Mouse (Mus musculus): Measurements from ENCODE around the gene Mtus2.

Gene Mtus2

GRCm38 (mm10) chr5:148061869-148062268, 104.7 kb downstream of the Mtus2 start:
- ChIA-PET POLR2A (interaction anchor here in 1 of 4 experiments (0.6 kb wide), 1 partner anchor 131 kb away, joined by 4 read pairs; no protein-coding TSS in a partner anchor), CTCF (interaction anchor here in 3 of 4 experiments (0.5 to 2.3 kb wide), 17 partner anchors 10 to 1019 kb away, joined by 3 to 8 read pairs (median 3); no protein-coding TSS in a partner anchor)

- ChIA-PET POLR2A (interaction anchor here in 1 of 4 experiments (0.5 kb wide), 1 partner anchor 176 kb away, joined by 4 read pairs; no protein-coding TSS in a partner anchor), CTCF (interaction anchor here (0.5 to 1.5 kb wide), 5 partner anchors 9 to 181 kb away, joined by 3 to 4 read pairs (median 3); no protein-coding TSS in a partner anchor)
These were observed 106.6 kb downstream of the Mtus2 start for GRCm38 (mm10) chr5:148063745-148064144.

- ChIA-PET POLR2A (no interaction called here), CTCF (interaction anchor here in 2 of 4 experiments (0.9 to 1.0 kb wide), 2 partner anchors 139 to 207 kb away, joined by 3 to 4 read pairs; no protein-coding TSS in a partner anchor)
These were observed 108.1 kb downstream of the Mtus2 start for GRCm38 (mm10) chr5:148065251-148065650.

- ChIA-PET CTCF (interaction anchor here (0.6 to 1.5 kb wide), 19 partner anchors 10 to 889 kb away, joined by 3 to 10 read pairs (median 4); no protein-coding TSS in a partner anchor), POLR2A (interaction anchor here in 2 of 4 experiments (0.6 to 0.9 kb wide), 2 partner anchors 10 to 78 kb away, joined by 3 read pairs; no protein-coding TSS in a partner anchor)
These were observed 112.8 kb downstream of the Mtus2 start for GRCm38 (mm10) chr5:148069909-148070308.

- CTCF ChIA-PET, result interaction anchor here (0.5 to 1.4 kb wide), 13 partner anchors 9 to 1617 kb away, joined by 3 to 11 read pairs (median 3); no protein-coding TSS in a partner anchor
These were observed 114.7 kb downstream of the Mtus2 start for GRCm38 (mm10) chr5:148071800-148072199.

GRCm38 (mm10) chr5:148073461-148073860, 116.3 kb downstream of the Mtus2 start:
- CTCF ChIA-PET, result interaction anchor here in 3 of 4 experiments (0.6 to 1.3 kb wide), 25 partner anchors 10 to 314 kb away, joined by 3 to 10 read pairs (median 3); partner anchors contain the start of gene Mtus2 (in 2 of the 3)
- POLR2A ChIA-PET, result no interaction called here

More at GRCm38 (mm10) chr5:148071800-148072199, 114.7 kb downstream of the Mtus2 start:
- POLR2A ChIA-PET, result interaction anchor here in 2 of 4 experiments (0.7 to 1.2 kb wide), 2 partner anchors 43 to 114 kb away, joined by 3 to 4 read pairs; no protein-coding TSS in a partner anchor

GRCm38 (mm10) chr5:148079732-148080131, 122.6 kb downstream of the Mtus2 start:
- CTCF ChIA-PET, result interaction anchor here (0.5 to 3.2 kb wide), 33 partner anchors 8 to 1612 kb away, joined by 3 to 25 read pairs (median 4); partner anchors contain the start of gene Flt1 (in 1 of the 4)
- POLR2A ChIA-PET, result interaction anchor here in 2 of 4 experiments (0.8 to 1.5 kb wide), 4 partner anchors 10 to 189 kb away, joined by 3 to 5 read pairs (median 4); no protein-coding TSS in a partner anchor

- POLR2A ChIA-PET, result no interaction called here
These were observed 126.4 kb downstream of the Mtus2 start for GRCm38 (mm10) chr5:148083541-148083940.

GRCm38 (mm10) chr5:148084766-148085165, 127.6 kb downstream of the Mtus2 start:
- CTCF ChIA-PET, result interaction anchor here (0.5 to 2.5 kb wide), 16 partner anchors 9 to 718 kb away, joined by 3 to 16 read pairs (median 4); no protein-coding TSS in a partner anchor
- POLR2A ChIA-PET, result interaction anchor here in 3 of 4 experiments (0.5 to 0.7 kb wide), 3 partner anchors 66 to 154 kb away, joined by 3 to 6 read pairs (median 4); no protein-coding TSS in a partner anchor

More at GRCm38 (mm10) chr5:148083541-148083940, 126.4 kb downstream of the Mtus2 start:
- CTCF ChIA-PET, result interaction anchor here in 3 of 4 experiments (0.6 to 2.5 kb wide), 11 partner anchors 10 to 210 kb away, joined by 3 to 16 read pairs (median 4); no protein-coding TSS in a partner anchor

- POLR2A ChIA-PET, result interaction anchor here in 1 of 4 experiments (0.9 to 1.5 kb wide), 2 partner anchors 10 to 72 kb away, joined by 3 read pairs; no protein-coding TSS in a partner anchor
- CTCF ChIA-PET, result interaction anchor here in 3 of 4 experiments (0.5 to 2.2 kb wide), 10 partner anchors 8 to 181 kb away, joined by 3 to 8 read pairs (median 5); no protein-coding TSS in a partner anchor
These were observed 130.7 kb downstream of the Mtus2 start for GRCm38 (mm10) chr5:148087796-148088195.

GRCm38 (mm10) chr5:148090191-148090821, 133.2 kb downstream of the Mtus2 start:
- CTCF ChIA-PET, result interaction anchor here in 2 of 4 experiments (0.6 to 1.6 kb wide), 3 partner anchors 45 to 149 kb away, joined by 3 to 9 read pairs (median 3); no protein-coding TSS in a partner anchor
- POLR2A ChIA-PET, result interaction anchor here in 1 of 4 experiments (0.6 kb wide), 1 partner anchor 796 kb away, joined by 3 read pairs; no protein-coding TSS in a partner anchor

- ChIA-PET POLR2A (interaction anchor here in 1 of 4 experiments (0.9 kb wide), 1 partner anchor 10 kb away, joined by 3 read pairs; no protein-coding TSS in a partner anchor), CTCF (interaction anchor here in 3 of 4 experiments (0.7 to 1.3 kb wide), 4 partner anchors 10 to 15 kb away, joined by 3 to 4 read pairs (median 3); no protein-coding TSS in a partner anchor)
These were observed 137.5 kb downstream of the Mtus2 start for GRCm38 (mm10) chr5:148094640-148095039.

- POLR2A ChIA-PET, result interaction anchor here in 3 of 4 experiments (0.7 to 1.5 kb wide), 3 partner anchors 10 to 206 kb away, joined by 3 to 4 read pairs (median 3); partner anchors contain the start of gene Slc46a3 (in 1 of the 3)
- CTCF ChIA-PET, result interaction anchor here in 3 of 4 experiments (0.6 to 1.7 kb wide), 3 partner anchors 15 to 20 kb away, joined by 3 to 6 read pairs (median 6); no protein-coding TSS in a partner anchor
These were observed 142.2 kb downstream of the Mtus2 start for GRCm38 (mm10) chr5:148099356-148099755.

GRCm38 (mm10) chr5:148107324-148107723, 150.2 kb downstream of the Mtus2 start:
- ChIA-PET CTCF (interaction anchor here in 1 of 4 experiments (0.6 kb wide), 1 partner anchor 25 kb away, joined by 3 read pairs; no protein-coding TSS in a partner anchor), POLR2A (no interaction called here)

GRCm38 (mm10) chr5:148107890-148108289, 150.8 kb downstream of the Mtus2 start:
- POLR2A ChIA-PET, result no interaction called here
- CTCF ChIA-PET, result interaction anchor here in 1 of 4 experiments (0.6 kb wide), 1 partner anchor 25 kb away, joined by 3 read pairs; no protein-coding TSS in a partner anchor

GRCm38 (mm10) chr5:148108314-148108713, 151.2 kb downstream of the Mtus2 start:
- ChIA-PET POLR2A (no interaction called here), CTCF (interaction anchor here in 1 of 4 experiments (1.3 kb wide), 1 partner anchor 24 kb away, joined by 4 read pairs; no protein-coding TSS in a partner anchor)

GRCm38 (mm10) chr5:148115207-148115817, 158.2 kb downstream of the Mtus2 start:
- POLR2A ChIA-PET, result interaction anchor here in 1 of 4 experiments (0.5 kb wide), 1 partner anchor 157 kb away, joined by 4 read pairs; no protein-coding TSS in a partner anchor

GRCm38 (mm10) chr5:148124354-148124753, 167.2 kb downstream of the Mtus2 start:
- POLR2A ChIA-PET, result no interaction called here
- CTCF ChIA-PET, result no interaction called here

More at GRCm38 (mm10) chr5:148115207-148115817, 158.2 kb downstream of the Mtus2 start:
- CTCF ChIA-PET, result interaction anchor here in 1 of 4 experiments (0.9 to 1.0 kb wide), 2 partner anchors 66 to 1559 kb away, joined by 4 to 5 read pairs; no protein-coding TSS in a partner anchor
